Mouse (Mus musculus): ENCODE measurements around the gene Gin1.

DNA sequence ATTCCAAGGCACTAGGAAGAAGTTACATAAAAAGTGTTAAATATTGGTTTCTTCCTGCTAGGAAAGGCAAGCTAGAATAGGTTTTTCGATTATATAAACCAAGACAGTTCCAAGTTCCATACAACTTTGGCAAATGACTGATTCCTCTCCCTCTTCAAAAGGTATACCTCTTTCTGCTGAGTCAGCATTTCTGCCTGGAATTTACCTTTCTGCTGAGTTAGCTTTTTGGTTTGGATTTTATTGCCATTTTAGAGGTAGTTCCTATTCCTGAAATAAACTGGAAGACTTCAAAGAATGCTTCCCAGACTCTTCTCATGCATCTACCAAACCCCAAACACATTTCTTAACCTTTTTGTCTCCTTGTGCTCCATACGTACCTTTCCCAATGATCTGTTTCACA, 1.9 kb upstream of the Gin1 start:
- TF ChIP-seq CTCF (IDR thresholded peaks at IDR 0.05; ENCODE audit: low read depth), result no peak
- TF ChIP-seq EP300 (IDR thresholded peaks at IDR 0.05; ENCODE audit: low read depth), result no peak
